Mouse (Mus musculus): ENCODE results near the gene Pkp4. TPM values are rescaled to one million over a fixed set of nuclear protein-coding genes. Genes with fewer than 3 reads are reported as not detected.

Pkp4 gene
- polyA plus RNA-seq, 1 experiment: 36.7 TPM

DNA sequence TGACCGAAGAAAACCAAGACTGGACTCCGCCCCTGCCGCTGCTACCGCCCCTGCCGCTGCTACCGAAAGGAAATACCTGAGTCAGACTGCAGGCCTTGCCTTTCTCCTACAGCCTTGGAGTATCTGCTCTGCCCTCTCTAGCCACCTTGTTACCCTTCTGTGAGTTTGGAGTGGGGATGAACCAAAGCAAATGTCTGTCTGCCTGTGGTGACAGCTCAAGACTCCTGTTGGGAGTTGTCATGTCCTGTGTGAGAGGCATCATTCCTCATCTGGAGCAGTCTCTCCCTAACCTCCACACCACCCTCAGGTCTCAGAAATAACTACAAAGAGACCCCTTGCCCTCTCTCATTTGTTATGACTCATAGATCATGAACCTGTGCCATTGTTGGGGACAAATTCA, 122.3 kb downstream of the Pkp4 start:
- no peak overlapping the region for H3K4me3 ChIP-seq (ENCODE audit: insufficient read depth, low read length)
- H3K27ac ChIP-seq (ENCODE audit: insufficient read depth, low read length): no peak overlapping the region
- TF ChIP-seq POLR2A (IDR thresholded peaks at IDR 0.05; ENCODE audit: low read depth, low read length) (no peak), CTCF (IDR thresholded peaks at IDR 0.05; ENCODE audit: borderline replicate concordance, insufficient read depth, low read length) (no peak)

DNA sequence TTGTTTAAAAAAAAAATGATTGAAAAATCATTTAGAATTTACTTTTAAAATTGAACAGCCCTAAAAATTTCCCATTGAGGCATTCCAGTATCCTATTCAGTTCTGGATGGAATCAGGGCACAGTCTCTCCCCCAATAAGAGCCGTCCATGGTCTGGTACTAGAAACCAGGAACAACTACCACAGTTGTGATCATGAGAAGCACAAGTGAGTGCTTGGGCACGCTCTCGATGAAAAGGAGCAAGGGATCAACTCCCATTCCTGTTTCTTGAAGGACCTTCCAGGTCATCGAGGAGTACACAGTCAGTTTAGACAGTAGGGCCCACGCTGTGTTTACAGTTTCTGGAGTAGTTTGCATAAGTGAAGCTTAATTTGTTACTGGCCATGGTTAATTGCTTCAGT, 123.6 kb downstream of the Pkp4 start:
- Histone ChIP-seq H3K4me1 (ENCODE audit: control insufficient read depth, insufficient read depth, low read length) (peaks cover 11% of the 10 kb centered on the region), H3K27ac (ENCODE audit: insufficient read depth, low read length) (no peak overlapping the region), H3K4me3 (ENCODE audit: insufficient read depth, low read length) (no peak overlapping the region)
- no peak for TF ChIP-seq CTCF (IDR thresholded peaks at IDR 0.05; ENCODE audit: borderline replicate concordance, insufficient read depth, low read length)
- TF ChIP-seq POLR2A (IDR thresholded peaks at IDR 0.05; ENCODE audit: low read depth, low read length): no peak

More for the DNA sequence above, 122.3 kb downstream of the Pkp4 start:
- peaks cover 11% of the 10 kb centered on the region; the same call in 1 of the 2 replicates for H3K4me1 ChIP-seq (ENCODE audit: control insufficient read depth, insufficient read depth, low read length)

DNA sequence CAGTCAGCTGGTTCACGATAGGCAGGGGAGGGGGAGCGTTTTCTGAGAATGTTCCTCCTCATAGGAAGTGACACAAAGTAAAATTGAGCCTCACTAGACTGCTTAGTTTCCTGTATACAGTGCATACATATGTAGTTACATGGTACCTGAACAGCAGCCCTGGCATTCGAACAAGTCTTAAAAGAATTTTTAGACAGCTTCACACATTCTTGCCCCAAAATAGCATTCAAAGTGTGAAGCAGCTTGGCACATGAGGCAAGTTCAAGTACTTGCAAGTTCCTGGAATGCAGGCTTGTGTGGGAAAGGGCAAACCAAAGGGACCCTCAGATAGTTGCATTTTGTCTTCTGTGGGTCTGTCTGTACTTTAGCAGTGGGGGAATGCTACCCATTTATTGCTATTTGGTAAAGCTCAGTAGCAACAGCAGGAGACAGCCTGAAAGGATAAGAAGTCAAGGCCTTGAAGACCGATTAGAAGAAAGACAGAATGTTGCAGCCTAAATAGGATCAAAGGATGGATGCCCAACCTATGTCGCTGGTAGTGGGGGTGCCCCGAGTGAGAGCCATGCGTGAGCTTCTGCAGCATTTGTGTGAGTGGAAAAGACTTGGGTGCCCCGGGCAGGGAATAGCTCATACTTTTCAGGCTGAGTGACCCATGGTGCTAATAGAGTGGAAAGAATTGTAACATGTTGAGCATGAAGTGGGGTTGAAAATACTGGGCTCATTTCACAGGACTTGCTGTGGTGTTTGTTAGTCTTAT, 124.3 kb downstream of the Pkp4 start:
- Histone ChIP-seq H3K4me1 (ENCODE audit: control insufficient read depth, insufficient read depth, low read length) (peaks cover 16% of the 10 kb centered on the region), H3K27ac (ENCODE audit: insufficient read depth, low read length) (no peak overlapping the region), H3K4me3 (ENCODE audit: insufficient read depth, low read length) (no peak overlapping the region)
- TF ChIP-seq CTCF (IDR thresholded peaks at IDR 0.05; ENCODE audit: borderline replicate concordance, insufficient read depth, low read length): no peak
- TF ChIP-seq POLR2A (IDR thresholded peaks at IDR 0.05; ENCODE audit: low read depth, low read length): no peak

DNA sequence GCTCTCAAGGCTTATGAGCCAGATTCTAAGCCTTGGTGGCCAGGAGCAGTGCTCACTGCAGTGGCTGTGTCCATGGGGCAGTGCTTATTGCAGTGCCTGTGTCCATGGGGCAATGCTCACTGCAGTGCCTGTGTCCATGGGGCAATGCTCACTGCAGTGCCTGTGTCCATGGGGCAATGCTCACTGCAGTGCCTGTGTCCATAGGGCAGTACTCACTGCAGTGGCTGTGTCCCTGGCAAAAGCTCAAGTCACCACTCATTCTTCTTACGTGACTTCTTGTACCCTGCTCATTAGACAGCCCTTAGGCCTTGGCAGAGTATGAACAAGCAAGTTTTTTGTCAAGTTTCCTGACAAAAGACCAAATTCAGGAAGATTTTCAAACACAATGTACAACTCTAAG, 124.9 kb downstream of the Pkp4 start:
- Histone ChIP-seq H3K4me1 (ENCODE audit: control insufficient read depth, insufficient read depth, low read length) (peaks cover 16% of the 10 kb centered on the region), H3K4me3 (ENCODE audit: insufficient read depth, low read length) (no peak overlapping the region), H3K27ac (ENCODE audit: insufficient read depth, low read length) (no peak overlapping the region)
- TF ChIP-seq POLR2A (IDR thresholded peaks at IDR 0.05; ENCODE audit: low read depth, low read length) (no peak), CTCF (IDR thresholded peaks at IDR 0.05; ENCODE audit: borderline replicate concordance, insufficient read depth, low read length) (no peak)

DNA sequence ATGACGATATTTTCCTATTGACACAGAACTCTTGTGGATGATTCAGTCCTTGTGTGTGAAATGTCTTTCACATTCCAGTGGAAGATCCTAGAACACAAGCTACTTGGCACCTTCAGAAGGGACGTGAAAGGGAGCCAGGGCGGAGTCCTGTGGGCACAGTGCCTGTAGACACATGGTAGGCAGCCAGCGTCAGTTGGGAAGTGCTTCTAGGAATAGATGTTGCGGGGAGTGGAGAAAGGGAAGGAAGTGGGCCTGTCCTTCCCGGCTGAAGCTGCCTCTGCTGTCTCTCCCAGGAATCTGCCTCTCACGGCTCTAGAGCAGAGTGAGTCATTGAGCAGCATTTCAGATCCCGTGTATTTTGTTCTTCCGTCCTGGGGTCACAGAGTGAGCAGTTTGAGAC, 125.6 kb downstream of the Pkp4 start:
- Histone ChIP-seq H3K4me1 (ENCODE audit: control insufficient read depth, insufficient read depth, low read length) (peaks cover 16% of the 10 kb centered on the region), H3K27ac (ENCODE audit: insufficient read depth, low read length) (0 out of 2 replicates have a peak overlapping the region, but pooled peaks have one; percentile 4), H3K4me3 (ENCODE audit: insufficient read depth, low read length) (no peak overlapping the region)
- no peak for TF ChIP-seq CTCF (IDR thresholded peaks at IDR 0.05; ENCODE audit: borderline replicate concordance, insufficient read depth, low read length)
- no peak for TF ChIP-seq POLR2A (IDR thresholded peaks at IDR 0.05; ENCODE audit: low read depth, low read length)

DNA sequence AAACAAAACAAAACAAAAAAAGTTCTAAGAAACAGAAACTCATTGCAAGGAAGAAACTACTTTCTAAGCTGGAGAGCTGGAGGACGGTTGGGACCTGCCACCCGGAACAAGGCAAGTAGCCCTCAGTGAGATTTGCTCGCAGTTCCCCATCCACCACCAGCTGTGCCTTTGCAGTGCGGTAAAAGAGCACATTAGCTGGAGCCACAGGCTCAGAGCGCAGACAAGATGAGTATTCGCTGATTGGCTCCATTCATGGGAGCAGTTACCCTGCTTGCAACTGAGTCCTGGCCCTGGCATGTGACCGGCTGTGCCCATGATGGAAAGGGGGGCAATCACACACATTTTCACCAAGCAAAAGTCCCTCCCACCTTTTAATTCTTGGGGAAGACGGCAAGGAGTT, 127.0 kb downstream of the Pkp4 start:
- peaks cover 16% of the 10 kb centered on the region for H3K4me1 ChIP-seq (ENCODE audit: control insufficient read depth, insufficient read depth, low read length)
- TF ChIP-seq CTCF (IDR thresholded peaks at IDR 0.05; ENCODE audit: borderline replicate concordance, insufficient read depth, low read length): no peak
- TF ChIP-seq POLR2A (IDR thresholded peaks at IDR 0.05; ENCODE audit: low read depth, low read length): no peak
- H3K4me3 ChIP-seq (ENCODE audit: insufficient read depth, low read length): no peak overlapping the region
- H3K27ac ChIP-seq (ENCODE audit: insufficient read depth, low read length): no peak overlapping the region

DNA sequence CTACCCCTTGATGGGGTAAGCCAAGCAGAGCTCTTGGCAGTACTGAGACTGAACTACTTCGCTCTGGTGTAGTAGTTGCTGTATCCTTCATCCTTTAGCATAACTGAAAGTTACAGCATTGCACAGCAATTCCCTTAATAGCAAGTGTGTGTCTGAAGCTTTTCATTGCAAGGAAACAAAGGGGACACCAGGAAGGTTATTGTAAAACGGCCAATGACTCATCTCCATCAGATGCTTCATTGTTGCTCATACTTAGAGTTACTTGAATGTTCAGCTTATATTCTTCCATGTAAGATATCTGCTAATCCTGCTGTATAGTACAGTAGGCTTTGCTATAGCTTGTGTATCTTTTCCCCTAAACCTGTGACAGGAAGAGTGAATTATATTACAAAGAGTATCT, 128.8 kb downstream of the Pkp4 start:
- Histone ChIP-seq H3K27ac (ENCODE audit: insufficient read depth, low read length) (no peak overlapping the region), H3K4me3 (ENCODE audit: insufficient read depth, low read length) (no peak overlapping the region), H3K4me1 (ENCODE audit: control insufficient read depth, insufficient read depth, low read length) (peaks cover 16% of the 10 kb centered on the region)
- TF ChIP-seq CTCF (IDR thresholded peaks at IDR 0.05; ENCODE audit: borderline replicate concordance, insufficient read depth, low read length) (no peak), POLR2A (IDR thresholded peaks at IDR 0.05; ENCODE audit: low read depth, low read length) (no peak)

DNA sequence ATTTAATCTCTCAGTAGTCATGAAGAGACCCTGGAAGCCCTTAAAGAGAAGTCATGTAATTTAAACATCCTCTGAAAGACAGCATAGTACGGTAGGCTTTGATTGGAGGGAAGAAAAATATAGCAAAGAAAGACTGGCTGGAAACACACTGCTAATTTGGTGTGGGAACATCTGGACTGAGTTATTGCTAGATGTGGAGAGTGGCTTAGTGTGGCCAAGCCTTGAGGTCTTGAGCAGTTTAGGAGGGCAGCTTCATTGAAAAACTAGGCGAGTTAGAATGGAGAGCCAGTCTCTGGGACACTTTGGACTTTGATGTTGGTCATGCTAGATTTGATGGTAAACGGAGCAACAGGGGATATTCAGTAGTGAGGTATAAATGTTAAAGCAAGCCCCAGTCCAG, 129.7 kb downstream of the Pkp4 start:
- TF ChIP-seq POLR2A (IDR thresholded peaks at IDR 0.05; ENCODE audit: low read depth, low read length): no peak
- no peak for TF ChIP-seq CTCF (IDR thresholded peaks at IDR 0.05; ENCODE audit: borderline replicate concordance, insufficient read depth, low read length)
- H3K4me1 ChIP-seq (ENCODE audit: control insufficient read depth, insufficient read depth, low read length): peaks cover 13% of the 10 kb centered on the region
- no peak overlapping the region for H3K4me3 ChIP-seq (ENCODE audit: insufficient read depth, low read length)
- no peak overlapping the region for H3K27ac ChIP-seq (ENCODE audit: insufficient read depth, low read length)

DNA sequence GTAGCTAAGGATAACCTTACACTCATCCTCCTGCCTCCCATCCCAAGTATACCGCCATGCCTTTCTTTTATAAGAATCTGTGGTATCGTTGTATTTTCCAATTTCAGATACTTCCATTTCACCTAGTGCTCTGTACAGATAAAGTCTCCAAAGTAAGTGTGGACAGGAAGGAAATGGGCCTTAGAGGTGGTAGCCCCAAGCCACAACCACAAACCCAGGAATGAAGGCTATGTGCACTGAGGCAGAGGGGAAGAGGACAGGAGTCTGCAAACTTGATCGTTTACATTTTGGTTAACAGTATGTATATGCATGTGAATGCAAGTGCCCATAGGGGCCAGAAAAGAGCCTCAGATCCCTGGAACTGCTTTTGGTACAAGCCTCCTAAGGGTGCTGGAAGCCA, 139.2 kb downstream of the Pkp4 start:
- TF ChIP-seq POLR2A (IDR thresholded peaks at IDR 0.05; ENCODE audit: low read depth, low read length) (no peak), CTCF (IDR thresholded peaks at IDR 0.05; ENCODE audit: borderline replicate concordance, insufficient read depth, low read length) (no peak)
- no peak overlapping the region for H3K27ac ChIP-seq (ENCODE audit: insufficient read depth, low read length)
- no peak overlapping the region for H3K4me3 ChIP-seq (ENCODE audit: insufficient read depth, low read length)
- no peaks in the 10 kb centered on the region for H3K4me1 ChIP-seq (ENCODE audit: control insufficient read depth, insufficient read depth, low read length)

DNA sequence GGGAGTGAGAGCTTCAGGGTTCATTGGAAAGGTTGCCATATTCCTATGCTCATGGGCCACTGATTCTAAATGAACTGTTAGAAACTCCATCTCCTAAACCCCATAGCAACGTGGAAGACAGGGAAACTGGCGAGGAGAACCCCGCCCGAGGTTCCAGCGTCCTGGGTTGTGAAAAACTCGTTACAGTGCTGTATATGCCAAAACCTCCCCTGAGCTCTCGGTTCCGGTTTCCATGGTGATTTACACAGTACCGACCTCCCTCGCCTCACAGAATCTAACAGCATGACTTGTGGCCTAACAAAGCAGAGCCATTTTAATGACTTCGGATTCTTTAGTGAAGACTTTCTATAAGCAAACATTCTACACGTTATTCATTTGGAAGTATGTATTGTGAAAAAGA, 141.0 kb downstream of the Pkp4 start:
- no peak overlapping the region for H3K4me3 ChIP-seq (ENCODE audit: insufficient read depth, low read length)
- H3K27ac ChIP-seq (ENCODE audit: insufficient read depth, low read length): no peak overlapping the region
- TF ChIP-seq CTCF (IDR thresholded peaks at IDR 0.05; ENCODE audit: borderline replicate concordance, insufficient read depth, low read length): no peak
- TF ChIP-seq POLR2A (IDR thresholded peaks at IDR 0.05; ENCODE audit: low read depth, low read length): no peak
- H3K4me1 ChIP-seq (ENCODE audit: control insufficient read depth, insufficient read depth, low read length): no peaks in the 10 kb centered on the region

Measured in embryonic fibroblast, embryonic 13.5 days (primary cell).